Mouse (Mus musculus): ENCODE results near the gene Stambp. TPM values are rescaled to one million over a fixed set of nuclear protein-coding genes. Genes with fewer than 3 reads are reported as not detected.
A peak's percentile ranks its signal among the peaks of the same experiment; 100 is the strongest.

Stambp gene
- polyA plus RNA-seq, 1 experiment from 2014 or later, result 32.0 TPM

DNA sequence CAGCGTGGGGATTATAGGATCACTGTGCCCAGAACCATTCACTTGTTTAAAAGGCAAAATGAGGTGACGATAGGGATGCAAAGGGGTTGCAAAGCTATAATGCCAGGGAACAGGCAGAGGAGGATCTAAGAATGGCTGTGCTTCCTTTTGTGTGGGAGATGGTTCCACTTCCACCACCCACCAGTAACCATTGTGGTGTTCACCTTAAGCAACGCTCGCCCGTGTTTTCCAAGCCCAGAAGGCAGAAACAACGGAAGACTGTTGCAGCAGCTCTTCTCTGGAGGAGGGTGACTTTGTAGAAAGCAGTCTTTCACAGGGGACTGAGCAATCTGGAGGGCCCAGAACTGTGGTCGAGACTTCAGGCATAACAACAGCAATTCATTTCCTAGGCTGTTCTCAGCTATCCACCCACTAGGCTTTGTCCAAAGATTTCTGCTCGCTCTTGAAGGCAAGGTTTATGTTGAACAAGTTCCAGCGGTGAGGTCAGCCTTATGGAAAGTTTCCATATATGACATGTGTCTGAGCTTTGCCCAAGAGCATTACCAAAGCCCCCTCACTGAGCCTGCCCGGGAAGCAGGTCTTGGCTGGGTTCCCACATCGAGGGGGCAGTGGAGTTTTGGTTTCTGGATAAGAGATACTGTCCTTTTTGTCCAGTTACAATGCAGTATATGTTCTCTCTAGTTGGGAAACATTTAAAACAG lies 30.6 kb downstream of the Stambp start:
- no peak overlapping the region for H3K4me3 ChIP-seq (ENCODE audit: low read depth, low read length)
- H3K4me2 ChIP-seq (replicated peaks; ENCODE audit: low read depth, low read length), result no peak overlapping the region
- H3K9ac ChIP-seq (ENCODE audit: low read depth, low read length), result no peak overlapping the region
- no peak overlapping the region for H3K27ac ChIP-seq (ENCODE audit: low read depth, low read length)
- H3K9me3 ChIP-seq (ENCODE audit: control insufficient read depth, low read length), result no peaks in the 10 kb centered on the region
- ATAC-seq (ENCODE audit: low FRiP score) (no peak), DNase-seq (ENCODE audit: low spot score) (no peak)
- 75% methylated on average over 11 of the region's 11 CpGs for WGBS
- H3K4me1 ChIP-seq (replicated peaks; ENCODE audit: control insufficient read depth, insufficient read depth, low read length), result no peaks in the 10 kb centered on the region
- H3K36me3 ChIP-seq (ENCODE audit: control insufficient read depth, insufficient read depth, low read length), result no peaks in the 10 kb centered on the region
- H3K27me3 ChIP-seq (ENCODE audit: control insufficient read depth, insufficient read depth, low read length), result no peaks in the 10 kb centered on the region

DNA sequence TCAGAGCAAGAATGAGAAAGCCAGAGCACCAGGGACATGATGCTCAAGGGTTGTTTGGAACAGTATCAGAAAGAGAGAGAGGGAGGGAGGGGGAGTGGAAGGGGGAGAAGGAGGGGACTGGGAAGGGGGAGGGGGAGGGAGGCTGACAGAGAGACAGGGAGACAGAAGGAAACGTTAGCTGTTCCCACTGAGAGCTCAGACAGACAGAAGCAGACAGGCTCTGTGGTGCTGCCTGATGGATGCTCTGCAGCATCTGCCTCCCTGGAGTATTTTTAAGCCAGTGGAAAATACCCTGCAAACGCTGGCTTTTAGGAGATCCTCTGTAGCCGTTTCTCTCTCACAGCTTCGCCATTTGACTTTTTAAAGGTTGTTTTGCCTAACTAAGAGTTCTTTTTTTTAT lies 32.5 kb downstream of the Stambp start:
- DNase-seq (ENCODE audit: low spot score) (peak; percentile 14), ATAC-seq (ENCODE audit: low FRiP score) (no peak)

DNA sequence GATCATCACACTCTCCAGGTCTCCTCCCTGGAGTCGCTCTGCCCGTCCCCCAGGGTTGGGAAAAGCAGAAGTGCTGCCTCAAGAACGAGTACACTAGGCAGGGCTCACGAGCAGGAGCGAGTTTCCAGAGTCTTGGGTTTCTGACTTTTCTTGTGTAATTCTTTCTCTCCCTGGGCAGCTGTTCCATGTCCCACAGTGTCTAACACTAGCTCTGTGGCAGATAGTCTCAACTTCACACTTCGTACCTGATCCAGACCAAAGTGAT lies 35.8 kb downstream of the Stambp start:
- H3K27ac ChIP-seq (ENCODE audit: low read depth, low read length), result no peak overlapping the region
- no peak overlapping the region for H3K4me3 ChIP-seq (ENCODE audit: low read depth, low read length)
- DNase-seq (ENCODE audit: low spot score) (no peak), ATAC-seq (ENCODE audit: low FRiP score) (no peak)
- H3K36me3 ChIP-seq (ENCODE audit: control insufficient read depth, insufficient read depth, low read length), result no peaks in the 10 kb centered on the region
- no peaks in the 10 kb centered on the region for H3K4me1 ChIP-seq (replicated peaks; ENCODE audit: control insufficient read depth, insufficient read depth, low read length)
- H3K27me3 ChIP-seq (ENCODE audit: control insufficient read depth, insufficient read depth, low read length), result no peaks in the 10 kb centered on the region
- WGBS, result 47% methylated on average over 6 of the region's 6 CpGs
- no peak overlapping the region for H3K4me2 ChIP-seq (replicated peaks; ENCODE audit: low read depth, low read length)
- H3K9me3 ChIP-seq (ENCODE audit: control insufficient read depth, low read length), result no peaks in the 10 kb centered on the region
- H3K9ac ChIP-seq (ENCODE audit: low read depth, low read length), result no peak overlapping the region

More for the DNA sequence above, 32.5 kb downstream of the Stambp start:
- Histone ChIP-seq H3K27me3 (ENCODE audit: control insufficient read depth, insufficient read depth, low read length) (no peaks in the 10 kb centered on the region), H3K4me1 (replicated peaks; ENCODE audit: control insufficient read depth, insufficient read depth, low read length) (no peaks in the 10 kb centered on the region), H3K4me2 (replicated peaks; ENCODE audit: low read depth, low read length) (no peak overlapping the region), H3K36me3 (ENCODE audit: control insufficient read depth, insufficient read depth, low read length) (no peaks in the 10 kb centered on the region), H3K4me3 (ENCODE audit: low read depth, low read length) (no peak overlapping the region), H3K27ac (ENCODE audit: low read depth, low read length) (no peak overlapping the region), H3K9me3 (ENCODE audit: control insufficient read depth, low read length) (no peaks in the 10 kb centered on the region), H3K9ac (ENCODE audit: low read depth, low read length) (no peak overlapping the region)
- 30% methylated on average over 4 of the region's 4 CpGs for WGBS

DNA sequence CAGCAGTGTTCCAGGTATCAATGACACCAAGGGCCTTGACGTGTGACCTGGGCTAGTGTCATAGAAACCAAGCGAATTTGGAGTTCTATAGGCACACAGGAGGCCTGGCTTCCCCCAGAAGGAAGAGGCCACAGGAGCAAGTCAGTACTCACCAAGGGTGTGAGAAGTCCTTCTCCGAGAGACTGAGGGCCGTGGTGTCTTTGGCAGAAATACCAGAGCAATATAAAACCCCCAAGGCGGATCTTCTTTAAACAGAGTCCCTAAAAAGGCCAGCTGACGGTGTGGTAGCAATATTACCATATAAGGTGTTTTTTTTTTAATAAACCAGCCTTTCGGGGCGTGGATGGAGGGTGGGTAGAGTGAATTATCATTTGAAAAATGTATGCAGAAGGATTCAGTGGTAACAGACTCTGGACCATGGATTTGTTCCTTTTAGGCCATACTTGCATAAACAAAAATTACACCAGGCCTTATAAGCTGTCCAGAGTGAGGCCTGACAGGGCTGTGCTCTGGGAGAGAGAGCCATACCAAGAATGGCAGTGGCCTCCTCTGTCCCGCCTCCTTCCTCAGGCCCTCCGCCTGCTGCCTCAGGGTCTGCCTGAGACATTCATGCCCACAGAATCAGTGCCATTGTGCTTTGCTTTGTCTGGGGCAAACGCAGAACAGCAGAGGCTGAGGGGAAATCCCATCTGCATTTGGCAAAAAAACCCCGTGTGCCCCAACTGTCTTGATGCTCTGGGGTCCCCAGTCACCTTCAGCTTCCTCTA lies 36.3 kb downstream of the Stambp start, which contains the start of gene Actg2:
Gene Actg2, minus strand, starts transcription at position 238 of the 767 bp plus-strand sequence.
- ATAC-seq (ENCODE audit: low FRiP score), result no peak
- no peak within 1 kb of the TSS for H3K4me2 ChIP-seq (replicated peaks; ENCODE audit: low read depth, low read length)
- H3K4me1 ChIP-seq (replicated peaks; ENCODE audit: control insufficient read depth, insufficient read depth, low read length), result no peaks in the 10 kb centered on the region
- no peak within 1 kb of the TSS for H3K9ac ChIP-seq (ENCODE audit: low read depth, low read length)
- 59% methylated on average over 12 of the region's 12 CpGs for WGBS
- no peaks in the 10 kb centered on the region for H3K9me3 ChIP-seq (ENCODE audit: control insufficient read depth, low read length)
- no peaks in the 10 kb centered on the region for H3K36me3 ChIP-seq (ENCODE audit: control insufficient read depth, insufficient read depth, low read length)
- no peak within 1 kb of the TSS for H3K27ac ChIP-seq (ENCODE audit: low read depth, low read length)
- H3K27me3 ChIP-seq (ENCODE audit: control insufficient read depth, insufficient read depth, low read length), result no peaks in the 10 kb centered on the region
- H3K4me3 ChIP-seq (ENCODE audit: low read depth, low read length), result no peak within 1 kb of the TSS
- DNase-seq (ENCODE audit: low spot score), result peak; percentile 6

DNA sequence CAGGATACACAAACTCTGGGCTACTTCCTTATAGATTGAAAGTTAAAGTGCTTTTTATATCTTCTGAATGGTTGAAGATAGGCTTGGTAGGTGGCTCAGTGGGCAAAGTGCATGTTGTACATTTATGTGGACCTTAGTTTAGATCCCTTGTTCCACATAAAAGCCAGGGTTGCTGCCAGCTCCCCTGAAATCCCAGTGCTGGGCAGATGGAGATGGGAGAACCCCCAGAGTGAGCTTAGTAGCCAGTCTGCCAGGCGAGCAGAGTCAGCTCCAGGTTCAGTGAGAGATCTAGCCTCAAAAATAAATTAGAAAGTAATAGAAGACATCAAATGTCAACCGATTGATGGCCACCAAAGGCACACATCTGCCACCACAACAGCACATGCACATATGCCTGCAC lies 39.9 kb downstream of the Stambp start:
- Histone ChIP-seq H3K4me2 (replicated peaks; ENCODE audit: low read depth, low read length) (no peak overlapping the region), H3K4me1 (replicated peaks; ENCODE audit: control insufficient read depth, insufficient read depth, low read length) (no peaks in the 10 kb centered on the region), H3K27me3 (ENCODE audit: control insufficient read depth, insufficient read depth, low read length) (no peaks in the 10 kb centered on the region), H3K4me3 (ENCODE audit: low read depth, low read length) (no peak overlapping the region), H3K9me3 (ENCODE audit: control insufficient read depth, low read length) (no peaks in the 10 kb centered on the region), H3K27ac (ENCODE audit: low read depth, low read length) (no peak overlapping the region), H3K9ac (ENCODE audit: low read depth, low read length) (no peak overlapping the region), H3K36me3 (ENCODE audit: control insufficient read depth, insufficient read depth, low read length) (no peaks in the 10 kb centered on the region)
- DNase-seq (ENCODE audit: low spot score) (no peak), ATAC-seq (ENCODE audit: low FRiP score) (no peak)
- WGBS, result 69% methylated on average over 2 of the region's 2 CpGs

DNA sequence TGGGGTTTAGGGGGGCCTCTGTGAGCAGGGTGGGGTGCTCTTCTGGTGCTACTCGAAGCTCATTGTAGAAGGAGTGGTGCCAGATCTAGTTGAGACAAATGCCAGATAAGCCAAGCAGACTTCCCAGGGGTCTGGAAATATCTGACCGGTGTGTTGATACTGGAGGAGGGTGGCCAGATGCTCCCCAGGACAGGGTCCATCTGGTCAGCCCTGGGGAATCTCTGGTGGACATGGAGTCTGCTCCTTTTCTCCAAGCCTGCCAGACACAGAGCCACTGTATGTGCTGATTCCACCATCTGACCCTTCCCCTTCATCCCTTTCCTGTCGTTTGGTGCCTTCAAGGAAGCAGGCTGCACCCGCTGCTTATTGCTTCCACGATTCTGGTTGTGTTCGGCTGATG lies 49.3 kb downstream of the Stambp start:
- DNase-seq (ENCODE audit: low spot score) (no peak), ATAC-seq (ENCODE audit: low FRiP score) (no peak)
- H3K36me3 ChIP-seq (ENCODE audit: control insufficient read depth, insufficient read depth, low read length), result no peaks in the 10 kb centered on the region
- no peak overlapping the region for H3K4me2 ChIP-seq (replicated peaks; ENCODE audit: low read depth, low read length)
- no peak overlapping the region for H3K27ac ChIP-seq (ENCODE audit: low read depth, low read length)
- H3K9ac ChIP-seq (ENCODE audit: low read depth, low read length), result no peak overlapping the region
- no peaks in the 10 kb centered on the region for H3K27me3 ChIP-seq (ENCODE audit: control insufficient read depth, insufficient read depth, low read length)
- 75% methylated on average over 6 of the region's 6 CpGs for WGBS
- H3K4me1 ChIP-seq (replicated peaks; ENCODE audit: control insufficient read depth, insufficient read depth, low read length), result no peaks in the 10 kb centered on the region
- H3K9me3 ChIP-seq (ENCODE audit: control insufficient read depth, low read length), result no peaks in the 10 kb centered on the region
- H3K4me3 ChIP-seq (ENCODE audit: low read depth, low read length), result no peak overlapping the region

DNA sequence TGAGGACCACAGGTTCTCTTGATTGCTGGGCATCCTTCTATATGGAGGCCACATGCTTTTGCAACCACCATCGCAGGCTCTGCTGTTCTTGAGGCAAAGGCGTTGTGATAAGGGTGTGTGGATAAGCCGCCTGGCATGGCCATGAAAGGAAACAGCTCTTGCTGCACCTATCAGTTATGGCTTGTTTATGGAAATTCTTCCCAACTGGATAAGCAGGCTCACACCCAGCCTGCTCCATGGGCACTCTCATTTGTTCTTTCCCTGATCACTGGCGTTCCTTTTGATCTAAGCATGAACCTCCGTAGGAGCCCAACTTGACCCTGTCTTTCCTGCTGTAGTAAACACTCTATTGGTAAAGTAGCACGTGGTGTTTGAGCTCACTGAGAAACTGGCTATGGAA lies 50.7 kb downstream of the Stambp start:
- Histone ChIP-seq H3K4me3 (ENCODE audit: low read depth, low read length) (no peak overlapping the region), H3K9ac (ENCODE audit: low read depth, low read length) (no peak overlapping the region), H3K27me3 (ENCODE audit: control insufficient read depth, insufficient read depth, low read length) (no peaks in the 10 kb centered on the region), H3K9me3 (ENCODE audit: control insufficient read depth, low read length) (no peaks in the 10 kb centered on the region), H3K4me2 (replicated peaks; ENCODE audit: low read depth, low read length) (no peak overlapping the region), H3K4me1 (replicated peaks; ENCODE audit: control insufficient read depth, insufficient read depth, low read length) (no peaks in the 10 kb centered on the region), H3K27ac (ENCODE audit: low read depth, low read length) (no peak overlapping the region), H3K36me3 (ENCODE audit: control insufficient read depth, insufficient read depth, low read length) (no peaks in the 10 kb centered on the region)
- ATAC-seq (ENCODE audit: low FRiP score) (no peak), DNase-seq (ENCODE audit: low spot score) (no peak)
- 81% methylated on average over 6 of the region's 6 CpGs for WGBS

DNA sequence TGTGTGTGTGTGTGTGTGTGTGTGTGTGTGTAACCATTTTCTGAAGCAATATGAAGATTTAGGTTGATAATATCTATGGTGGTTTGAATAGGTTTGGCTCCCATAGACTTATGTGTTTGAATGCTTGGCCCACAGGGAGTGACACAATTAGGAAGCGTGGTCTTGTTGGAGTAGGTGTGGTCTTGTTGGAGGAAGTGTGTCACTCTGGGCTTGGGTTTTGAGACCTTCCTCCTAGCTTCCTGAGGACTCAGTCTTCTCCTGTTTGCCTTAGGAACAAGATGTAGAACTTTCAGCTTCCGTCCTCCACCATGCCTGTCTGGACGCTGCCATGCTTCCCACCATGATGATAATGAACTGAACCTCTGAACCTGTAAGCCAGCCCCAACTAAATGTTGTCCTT lies 53.9 kb downstream of the Stambp start:
- ATAC-seq (ENCODE audit: low FRiP score) (no peak), DNase-seq (ENCODE audit: low spot score) (no peak)
- H3K9ac ChIP-seq (ENCODE audit: low read depth, low read length), result no peak overlapping the region
- H3K27ac ChIP-seq (ENCODE audit: low read depth, low read length), result no peak overlapping the region
- no peak overlapping the region for H3K4me2 ChIP-seq (replicated peaks; ENCODE audit: low read depth, low read length)
- no peaks in the 10 kb centered on the region for H3K27me3 ChIP-seq (ENCODE audit: control insufficient read depth, insufficient read depth, low read length)
- H3K4me1 ChIP-seq (replicated peaks; ENCODE audit: control insufficient read depth, insufficient read depth, low read length), result no peaks in the 10 kb centered on the region
- 90% methylated on average over 3 of the region's 3 CpGs for WGBS
- no peaks in the 10 kb centered on the region for H3K9me3 ChIP-seq (ENCODE audit: control insufficient read depth, low read length)
- H3K36me3 ChIP-seq (ENCODE audit: control insufficient read depth, insufficient read depth, low read length), result no peaks in the 10 kb centered on the region
- H3K4me3 ChIP-seq (ENCODE audit: low read depth, low read length), result no peak overlapping the region

DNA sequence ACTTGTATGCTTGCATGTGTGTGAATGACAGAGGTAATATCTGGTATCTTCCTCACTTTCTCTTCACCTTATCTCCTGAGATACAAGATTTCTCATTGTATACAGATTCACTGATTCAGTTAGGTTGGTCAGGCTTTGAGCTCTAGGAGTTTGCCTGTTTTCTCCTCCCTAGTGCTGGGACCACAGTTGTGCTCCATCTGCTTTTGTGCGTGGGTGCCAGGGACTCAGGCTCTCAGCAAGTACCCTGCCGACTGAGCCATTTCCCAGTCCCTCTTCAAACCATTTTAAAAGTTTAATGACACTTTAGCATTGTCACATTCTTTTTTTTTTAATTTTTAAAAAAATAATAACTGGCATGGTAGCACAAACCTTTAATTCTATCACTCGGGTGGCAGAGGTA lies 57.4 kb downstream of the Stambp start:
- Histone ChIP-seq H3K27me3 (ENCODE audit: control insufficient read depth, insufficient read depth, low read length) (no peaks in the 10 kb centered on the region), H3K9ac (ENCODE audit: low read depth, low read length) (no peak overlapping the region), H3K4me1 (replicated peaks; ENCODE audit: control insufficient read depth, insufficient read depth, low read length) (no peaks in the 10 kb centered on the region), H3K4me2 (replicated peaks; ENCODE audit: low read depth, low read length) (no peak overlapping the region), H3K27ac (ENCODE audit: low read depth, low read length) (no peak overlapping the region), H3K36me3 (ENCODE audit: control insufficient read depth, insufficient read depth, low read length) (no peaks in the 10 kb centered on the region), H3K9me3 (ENCODE audit: control insufficient read depth, low read length) (no peaks in the 10 kb centered on the region), H3K4me3 (ENCODE audit: low read depth, low read length) (no peak overlapping the region)
- 83% methylated on average over 3 of the region's 3 CpGs for WGBS
- DNase-seq (ENCODE audit: low spot score) (no peak), ATAC-seq (ENCODE audit: low FRiP score) (no peak)
